Mouse (Mus musculus) C2C12 (cell line): Measurements from ENCODE around the gene Patj.

Experiments
- CEBPB ChIP-seq: IDR thresholded peaks from one replicate; pipeline ENCODE4 v1.6.1; 2011; ENCODE audit warnings: low read depth, mild to moderate bottlenecking, control low read depth, moderate library complexity
- CTCF ChIP-seq: IDR thresholded peaks from one replicate; pipeline ENCODE4 v1.5.1; 2011; ENCODE audit not compliant: control insufficient read depth, insufficient read depth, insufficient read length

GRCm38 (mm10) chr4:98686678-98687267 is 291.2 kb downstream of the Patj start:
- TF ChIP-seq CTCF, result no peak
- TF ChIP-seq CEBPB, result no peak
